Mouse (Mus musculus) gastrocnemius, postnatal 36 days (tissue): ENCODE measurements at regions not wholly inside any gene's neighbourhood (a gene's known extent, or its start where the extent isn't known, plus 50 kb on each side); places are given as distances from the start of the nearest gene placed in this dataset.
"Not testable (repeated sequence)": the region's sequence is repeated elsewhere in the genome, so short reads cannot be mapped to it uniquely, and the experiment has no call there.

ENCODE experiments used
- DNase-seq, 2 experiments: peaks; one replicate each; pipeline ENCODE4 v3.0.0; 2022
- intact Hi-C: fragments of 180-260 bp; cut with DNase I; formaldehyde crosslinking; loops from one replicate; pipeline ENCODE4 v1.15.1; 2025

GRCm38 (mm10) chr14:104410730-104411129, 57.1 kb downstream of the Pou4f1 start:
- intact Hi-C loops: no loop called here
- DNase-seq: no peak

GRCm38 (mm10) chr14:104410292-104410691, 57.5 kb downstream of the Pou4f1 start:
- intact Hi-C loops: no loop called here
- DNase-seq: no peak

- intact Hi-C loops: no loop called here
- DNase-seq: no peak
Measured at GRCm38 (mm10) chr14:104406062-104406461, 61.7 kb downstream of the Pou4f1 start.

- DNase-seq: no peak
- intact Hi-C loops: no loop called here
Measured at GRCm38 (mm10) chr14:104389297-104390071, 78.3 kb downstream of the Pou4f1 start.

GRCm38 (mm10) chr14:104388879-104389278, 78.9 kb downstream of the Pou4f1 start:
- DNase-seq: no peak
- intact Hi-C loops: no loop called here

GRCm38 (mm10) chr14:104380986-104381385, 86.8 kb downstream of the Pou4f1 start:
- no peak for DNase-seq
- intact Hi-C loops: no loop called here

- intact Hi-C loops: no loop called here
- DNase-seq: no peak
Measured at GRCm38 (mm10) chr14:104372776-104373175, 95.0 kb downstream of the Pou4f1 start.

GRCm38 (mm10) chr14:104356636-104357035, 111.2 kb downstream of the Pou4f1 start:
- DNase-seq: no peak
- intact Hi-C loops: no loop called here

GRCm38 (mm10) chr14:104336783-104337182, 131.0 kb downstream of the Pou4f1 start:
- intact Hi-C loops, DNase-seq: not testable (repeated sequence)

GRCm38 (mm10) chr14:104326089-104326488, 141.7 kb downstream of the Pou4f1 start:
- DNase-seq: no peak
- intact Hi-C loops: no loop called here

- no peak for DNase-seq
- intact Hi-C loops: no loop called here
Measured at GRCm38 (mm10) chr14:104300141-104300540, 167.7 kb downstream of the Pou4f1 start.

GRCm38 (mm10) chr14:104298312-104298711, 169.5 kb downstream of the Pou4f1 start:
- intact Hi-C loops: no loop called here
- DNase-seq: no peak

- DNase-seq: no peak
- intact Hi-C loops: no loop called here
Measured at GRCm38 (mm10) chr14:104297316-104298311, 170.2 kb downstream of the Pou4f1 start.

- intact Hi-C loops: no loop called here
- no peak for DNase-seq
Measured at GRCm38 (mm10) chr14:104293814-104294213, 174.0 kb downstream of the Pou4f1 start.

GRCm38 (mm10) chr14:104293147-104293546, 174.7 kb downstream of the Pou4f1 start:
- DNase-seq: no peak

GRCm38 (mm10) chr14:104280353-104280752, 187.4 kb downstream of the Pou4f1 start:
- DNase-seq: no peak
- intact Hi-C loops: no loop called here

More at GRCm38 (mm10) chr14:104293147-104293546, 174.7 kb downstream of the Pou4f1 start:
- intact Hi-C loops: no loop called here

- DNase-seq: no peak
- intact Hi-C loops: no loop called here
Measured at GRCm38 (mm10) chr14:104279890-104280289, 187.9 kb downstream of the Pou4f1 start.

- intact Hi-C loops: no loop called here
Measured at GRCm38 (mm10) chr14:104274752-104275151, 193.0 kb downstream of the Pou4f1 start.

GRCm38 (mm10) chr14:104264919-104265764, 202.7 kb downstream of the Pou4f1 start:
- DNase-seq: no peak
- intact Hi-C loops: no loop called here

More at GRCm38 (mm10) chr14:104274752-104275151, 193.0 kb downstream of the Pou4f1 start:
- no peak for DNase-seq

- intact Hi-C loops: no loop called here
- DNase-seq: no peak
Measured at GRCm38 (mm10) chr14:104216965-104217364, 250.8 kb downstream of the Pou4f1 start.
